Mouse (Mus musculus) lung, postnatal 10 days (tissue): ENCODE measurements around the gene Stpg3.
A peak's percentile ranks its signal among the peaks of the same experiment; 100 is the strongest.

Experiments
- DNase-seq: peaks from one replicate; pipeline ENCODE4 v3.0.0; 2021

Gene Stpg3

DNA sequence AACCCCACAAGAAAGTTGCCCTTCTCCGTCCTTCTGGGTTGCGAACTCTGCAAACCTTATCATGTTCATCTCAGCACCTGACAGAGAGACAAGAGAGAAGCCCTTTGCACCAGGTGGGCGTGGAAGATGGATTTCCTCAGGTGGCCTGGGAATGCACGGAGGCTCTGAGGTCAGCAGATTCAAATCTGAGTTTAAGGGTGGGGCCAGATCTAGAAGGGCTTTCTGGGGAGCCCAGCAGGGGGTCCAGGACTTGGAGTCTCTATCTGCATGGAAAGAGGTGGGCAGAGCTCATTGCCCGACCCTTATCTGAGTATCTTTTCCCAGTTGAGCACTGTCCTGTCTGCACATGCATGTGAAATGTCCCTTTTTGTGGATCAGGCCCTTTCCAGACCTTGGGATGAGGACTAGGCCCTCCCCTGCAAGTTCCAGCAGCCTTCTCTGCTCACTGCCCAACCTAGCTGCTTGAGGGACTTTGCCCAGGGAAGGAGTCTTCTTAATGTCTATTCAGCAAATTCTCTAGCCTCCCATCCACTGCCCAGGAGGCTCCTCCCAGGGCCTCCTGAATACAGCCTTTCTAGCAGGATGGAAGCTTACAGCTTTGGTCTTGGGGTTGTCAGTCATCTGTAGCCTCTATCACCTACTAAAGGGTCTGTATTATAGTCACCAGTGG is 20.2 kb upstream of the Stpg3 start:
- no peak for DNase-seq

DNA sequence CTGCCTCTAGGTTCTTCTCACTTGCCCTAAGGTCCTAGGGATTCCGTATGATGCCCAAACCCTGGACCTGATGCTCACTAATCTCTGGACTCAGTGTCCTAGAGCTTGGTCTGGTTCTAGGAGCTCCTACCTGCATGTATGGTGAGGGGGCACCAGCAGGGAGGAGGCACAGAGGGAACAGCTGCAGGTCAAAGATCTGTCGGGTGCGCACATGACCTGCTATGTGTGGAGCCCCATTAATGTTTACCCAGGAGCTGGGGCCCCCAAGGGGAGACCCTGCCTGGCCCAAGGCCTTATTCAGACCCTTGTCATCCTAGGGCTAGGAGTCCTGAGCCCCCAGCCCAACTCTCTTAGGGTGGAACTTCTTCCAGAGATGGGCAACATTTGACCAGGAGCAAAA is 19.6 kb upstream of the Stpg3 start, which contains the start of gene Slc34a3:
TSS of gene Slc34a3 (minus strand) at position 315 of the 400 bp plus-strand sequence.
- no peak for DNase-seq

DNA sequence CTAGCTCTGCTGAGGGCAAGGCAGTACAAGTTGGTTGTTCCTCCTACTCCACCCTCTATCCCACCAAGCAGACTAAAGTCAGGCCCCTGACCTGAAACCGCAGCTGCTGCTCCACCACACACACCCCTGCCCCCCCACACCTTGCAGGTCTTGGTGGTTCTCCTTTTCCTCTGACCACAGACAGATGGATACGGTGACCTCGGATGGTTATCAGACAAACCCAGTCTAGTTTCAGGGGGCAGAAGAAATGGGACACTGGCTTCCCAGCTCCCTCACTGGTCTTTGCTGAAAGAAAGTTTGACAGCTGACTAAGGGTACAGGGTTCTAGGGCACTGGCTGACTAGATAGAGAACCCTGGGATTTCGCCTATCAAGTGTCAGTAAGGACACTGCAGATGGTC is 19.0 kb upstream of the Stpg3 start:
- DNase-seq: no peak

DNA sequence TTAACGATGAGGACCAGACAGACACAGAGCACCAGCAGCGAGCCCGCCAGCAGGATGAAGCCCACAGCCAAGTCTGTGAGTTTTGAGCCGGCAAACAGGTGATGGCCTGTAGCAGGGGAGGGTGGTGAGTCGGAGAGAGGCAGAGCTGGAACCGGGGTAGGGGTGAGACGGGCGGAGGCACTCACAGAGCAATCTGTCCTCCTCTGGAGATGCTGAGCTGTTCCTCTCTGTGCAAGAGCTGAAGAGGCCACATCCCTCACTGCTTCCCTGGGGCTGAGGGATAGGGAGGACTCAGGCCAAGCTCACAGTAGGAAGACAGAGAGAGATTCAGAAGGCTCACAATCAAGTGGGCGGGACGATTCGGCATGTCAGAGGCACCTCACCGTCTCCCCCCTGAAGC is 16.6 kb upstream of the Stpg3 start:
- DNase-seq: no peak

DNA sequence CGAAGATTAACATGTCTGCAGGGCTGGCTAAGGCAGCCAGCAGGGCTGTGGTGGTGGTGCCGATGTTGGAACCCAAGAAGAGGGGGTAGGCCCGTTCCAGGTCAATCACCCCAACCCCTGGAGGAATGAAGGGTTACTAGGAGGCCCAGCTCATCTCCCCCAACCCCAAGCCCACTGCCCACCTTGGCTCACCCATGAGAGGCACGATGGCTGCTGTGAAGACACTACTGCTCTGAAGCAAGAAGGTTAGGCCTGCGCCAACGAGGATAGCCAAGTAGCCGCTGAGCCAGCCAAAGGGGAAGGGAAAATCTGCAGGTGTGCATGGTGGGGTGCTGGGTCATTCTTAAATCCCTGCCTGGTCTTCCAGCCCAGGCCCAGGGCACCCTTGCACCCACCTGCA is 16.1 kb upstream of the Stpg3 start:
- no peak for DNase-seq

DNA sequence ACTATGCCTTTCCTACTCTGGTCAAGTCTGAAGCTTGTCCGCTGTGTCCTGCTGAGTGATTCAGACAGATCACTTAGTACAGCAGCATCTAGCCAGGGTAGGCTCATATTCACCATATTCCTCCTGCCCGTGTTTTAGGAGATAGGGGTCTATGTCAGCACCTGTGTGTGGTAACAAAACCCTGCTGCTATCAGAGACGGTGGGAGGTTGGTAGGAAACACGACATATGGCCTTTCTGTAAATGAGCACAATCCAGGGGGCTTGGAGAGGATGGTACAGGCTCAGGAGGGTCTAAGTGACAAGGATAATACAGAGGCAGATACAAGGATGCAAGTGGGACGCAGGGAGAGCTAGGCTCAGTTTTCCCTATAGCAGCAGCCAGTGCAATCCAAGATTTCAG is 15.1 kb upstream of the Stpg3 start:
- no peak for DNase-seq

DNA sequence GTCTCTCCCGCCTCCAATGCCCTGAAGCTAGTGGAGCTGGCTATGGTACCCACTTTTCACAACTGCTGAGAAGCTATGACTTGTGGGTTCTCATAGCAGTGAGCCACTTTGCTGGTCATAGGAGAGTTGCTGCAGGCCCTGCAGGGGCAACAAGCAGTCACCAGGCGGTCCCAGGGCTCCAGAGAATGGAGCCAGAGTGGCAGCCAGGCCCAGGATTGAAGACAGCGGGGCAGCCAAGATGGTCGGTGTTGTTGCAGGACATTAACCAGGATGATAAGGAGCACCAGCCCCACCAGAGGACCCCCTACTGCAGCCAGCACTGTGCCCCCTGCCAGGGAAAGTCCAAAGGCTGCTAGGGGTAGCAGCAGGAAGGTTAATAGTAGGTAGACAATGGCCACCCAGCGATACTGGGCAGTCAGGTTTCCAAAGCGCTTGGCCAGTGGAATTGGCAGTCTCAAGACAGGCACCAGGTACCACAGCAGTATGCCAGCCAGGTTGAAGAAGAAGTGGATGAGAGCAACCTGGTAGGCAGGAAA is 14.6 kb upstream of the Stpg3 start:
- DNase-seq: no peak

DNA sequence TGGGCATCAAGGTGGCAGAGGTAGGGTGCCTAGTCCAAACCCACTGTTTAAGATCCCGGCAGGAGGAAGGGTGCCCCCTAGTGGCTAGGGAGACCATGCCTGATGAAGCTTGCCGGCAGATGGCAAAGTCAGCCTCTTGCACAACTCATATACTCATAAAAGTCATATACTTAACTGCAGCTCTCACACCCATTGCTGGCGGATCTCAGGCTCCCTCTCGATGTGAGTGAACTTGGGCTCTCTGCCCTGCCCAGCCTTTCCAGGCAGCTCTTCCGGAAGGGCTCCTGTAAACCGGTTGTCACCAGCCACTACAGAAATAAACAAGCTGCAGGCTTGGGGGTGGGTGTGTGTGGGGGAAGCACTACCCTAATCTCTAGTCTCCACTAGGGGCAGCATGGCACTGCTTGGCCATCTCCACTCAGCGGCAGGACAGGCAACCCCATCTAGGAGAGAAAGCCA is 14.0 kb upstream of the Stpg3 start:
- DNase-seq: peak; percentile 97

DNA sequence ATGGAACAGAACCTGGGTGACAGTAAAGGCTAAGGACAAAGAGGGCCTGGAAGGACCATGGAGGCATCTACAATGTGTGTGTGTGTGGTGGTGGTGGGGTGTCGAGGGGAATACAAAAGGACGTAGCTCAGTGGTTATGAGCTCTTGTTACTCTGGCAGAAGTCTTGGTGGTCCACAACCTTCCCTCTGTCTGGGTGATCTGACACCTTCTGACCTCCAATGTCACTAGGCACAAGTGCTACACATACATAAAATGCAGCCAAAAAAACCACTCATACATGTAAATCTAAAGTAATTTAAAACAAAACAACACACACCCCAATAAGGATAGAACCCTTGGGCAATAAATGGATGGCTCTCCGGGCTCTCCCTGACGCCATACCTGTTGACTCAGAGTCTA is 13.0 kb upstream of the Stpg3 start:
- DNase-seq: no peak

DNA sequence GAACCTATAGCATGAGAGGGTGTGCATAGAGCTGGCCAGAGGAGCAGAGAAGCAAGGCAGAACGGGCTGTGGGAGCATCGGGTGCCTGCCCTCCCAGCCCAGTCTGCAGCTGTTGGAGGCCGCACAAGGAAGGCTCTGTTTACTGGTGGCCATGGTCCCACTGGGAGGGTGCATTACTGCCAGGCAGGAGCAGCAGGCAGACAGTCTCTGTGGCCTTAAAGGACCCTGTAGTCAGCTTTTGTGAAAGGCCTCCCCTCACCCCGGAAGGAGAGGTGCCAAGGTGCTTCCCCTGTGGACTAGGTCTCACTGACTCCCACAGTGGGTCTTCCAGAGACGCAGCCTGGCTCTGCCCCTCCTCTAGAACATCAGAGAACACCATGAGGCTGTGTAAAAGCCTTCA is 12.4 kb upstream of the Stpg3 start:
- peak; percentile 43 for DNase-seq

DNA sequence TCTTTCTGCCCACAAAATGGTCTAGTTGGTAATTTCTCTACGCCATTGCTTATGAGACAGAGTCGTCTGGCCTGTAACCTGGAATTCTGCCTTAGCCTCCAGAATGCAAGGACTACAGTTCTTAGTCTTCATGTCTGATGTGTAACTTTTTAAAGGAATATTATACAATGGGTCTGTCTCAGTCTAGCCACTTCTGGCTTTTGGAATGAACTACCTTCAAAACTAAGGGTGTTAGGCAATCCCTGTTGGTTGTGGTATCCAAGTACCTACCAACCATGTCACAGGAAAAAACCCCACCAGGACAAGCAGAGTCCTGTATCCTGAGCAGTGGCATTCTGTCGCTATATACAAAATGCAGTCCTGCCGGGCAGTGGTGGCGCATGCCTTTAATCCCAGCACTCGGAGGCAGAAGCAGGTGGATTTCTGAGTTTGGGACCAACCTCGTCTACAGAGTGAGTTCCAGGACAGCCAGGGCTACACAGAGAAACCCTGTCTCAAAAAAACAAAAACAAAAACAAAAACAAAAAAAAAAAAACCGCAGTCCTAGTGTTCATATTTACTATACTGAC is 11.5 kb upstream of the Stpg3 start:
- DNase-seq: no peak

DNA sequence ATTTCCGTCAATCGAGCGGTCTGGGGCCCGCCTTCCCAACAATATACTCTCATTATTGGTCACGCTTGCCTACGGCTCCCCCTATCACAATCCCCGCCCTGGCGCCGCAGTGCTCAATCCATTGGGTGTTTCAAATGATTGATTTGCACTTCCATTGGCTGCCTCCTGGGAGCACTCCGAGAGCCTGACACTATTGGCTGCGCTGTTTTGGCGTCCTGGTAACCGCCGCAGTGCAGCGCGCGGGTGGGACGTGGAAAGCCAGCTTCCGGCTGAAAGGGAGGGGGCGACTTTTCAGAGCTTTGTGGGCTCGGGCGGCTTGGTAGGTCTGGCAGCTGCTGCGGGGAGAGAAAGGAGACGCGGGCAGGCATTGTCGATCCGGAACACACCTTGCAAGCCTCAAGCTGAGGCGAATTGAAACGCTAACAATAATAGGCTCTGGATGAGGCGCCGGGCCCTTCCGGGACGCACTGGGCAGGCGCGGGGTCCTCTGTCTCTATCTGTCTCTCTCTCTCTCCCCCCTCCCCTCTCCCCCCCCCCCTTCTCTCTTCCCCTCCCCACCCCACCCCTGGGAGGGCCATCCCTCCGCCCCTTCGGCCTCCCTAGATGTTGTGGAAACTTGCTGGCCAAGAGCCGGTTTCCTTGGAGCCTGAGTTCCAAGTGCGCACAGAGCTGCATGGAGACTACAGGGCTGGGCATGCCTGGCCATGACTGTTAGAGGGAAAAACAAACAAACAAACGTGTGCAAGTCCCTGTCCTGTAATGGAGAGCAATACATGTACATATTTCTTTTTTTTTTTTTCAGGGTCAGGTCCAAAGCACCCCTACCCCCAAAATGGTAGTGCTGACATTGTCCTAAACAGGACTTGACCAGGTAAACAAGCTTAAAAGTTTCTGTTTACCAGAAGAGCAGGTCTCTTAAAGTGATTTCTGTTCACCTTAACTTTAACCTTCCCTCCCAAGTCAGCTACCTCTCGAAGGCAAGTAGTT is 10.6 kb upstream of the Stpg3 start:
- DNase-seq: peak; percentile 99

DNA sequence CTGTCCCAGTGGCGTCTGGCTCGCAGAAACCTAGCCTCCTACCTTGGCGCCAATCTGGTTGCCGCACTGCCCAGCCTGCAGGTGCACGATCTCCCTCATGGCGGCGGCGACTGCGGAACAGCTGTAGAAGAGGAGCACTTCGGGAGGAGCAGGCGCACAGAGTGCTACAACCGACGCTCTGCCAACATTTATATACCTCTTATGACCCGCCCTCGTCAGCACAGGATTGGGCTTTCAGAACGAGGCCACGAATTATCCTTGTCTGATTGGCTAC is 10.0 kb upstream of the Stpg3 start, which contains the start of gene Tubb4b:
TSS of gene Tubb4b (minus strand) at position 211 of the 274 bp plus-strand sequence.
- DNase-seq: no peak

DNA sequence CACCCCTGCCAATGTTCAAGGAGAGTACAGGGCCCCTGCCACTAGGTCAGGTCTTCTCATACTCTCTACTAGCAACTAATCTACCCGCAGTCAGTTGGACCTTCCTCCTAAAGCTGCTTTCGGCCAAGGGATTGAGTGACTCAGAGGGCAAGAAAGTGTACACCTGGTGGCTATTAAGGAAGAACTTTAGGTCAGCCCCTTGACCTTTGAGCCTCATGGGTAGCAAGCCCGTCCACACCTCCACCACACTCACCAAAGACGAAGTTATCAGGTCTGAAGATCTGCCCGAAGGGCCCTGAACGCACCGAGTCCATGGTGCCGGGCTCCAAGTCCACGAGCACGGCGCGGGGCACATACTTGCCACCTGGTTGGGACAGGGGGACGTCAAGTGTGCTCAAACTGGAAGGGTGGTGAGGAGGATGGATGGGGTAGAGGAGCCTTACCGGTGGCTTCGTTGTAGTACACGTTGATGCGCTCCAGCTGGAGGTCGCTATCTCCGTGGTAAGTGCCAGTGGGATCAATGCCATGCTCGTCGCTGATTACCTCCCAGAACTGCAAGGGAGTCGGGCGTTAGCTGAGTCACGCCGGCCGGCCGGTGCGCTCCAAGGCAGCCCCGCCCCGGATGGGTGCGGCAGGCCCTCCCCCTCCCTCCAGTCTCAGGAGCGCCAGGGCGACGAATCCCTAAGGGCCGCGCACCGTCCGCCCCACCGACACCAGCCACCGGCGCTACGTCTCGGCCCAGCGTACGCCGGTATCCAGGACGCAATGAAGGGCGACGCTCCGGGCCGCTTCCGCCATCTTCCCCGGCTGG is 9.4 kb upstream of the Stpg3 start:
- peak; percentile 90 for DNase-seq

DNA sequence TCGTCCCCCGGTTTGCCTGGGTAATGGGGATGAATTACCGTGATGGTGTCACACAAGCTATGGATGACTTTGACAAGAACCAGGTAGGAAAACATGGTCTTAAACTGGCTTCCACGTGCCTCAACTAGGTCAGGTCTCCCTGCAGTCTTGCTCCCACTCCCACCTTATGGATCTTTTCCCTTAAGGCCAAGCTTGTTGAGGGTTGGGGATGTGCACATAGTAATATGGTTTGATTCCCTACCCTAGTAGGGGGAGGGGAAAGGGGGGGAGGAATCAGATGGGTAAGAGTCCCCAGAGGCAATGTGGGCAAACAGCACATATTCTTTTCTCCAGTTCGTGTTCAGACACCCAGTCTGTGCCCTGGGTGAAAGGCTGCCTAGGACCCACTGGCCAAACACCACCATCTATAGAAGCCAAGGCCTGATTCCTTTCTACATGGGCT is 6.9 kb upstream of the Stpg3 start:
- DNase-seq: no peak

DNA sequence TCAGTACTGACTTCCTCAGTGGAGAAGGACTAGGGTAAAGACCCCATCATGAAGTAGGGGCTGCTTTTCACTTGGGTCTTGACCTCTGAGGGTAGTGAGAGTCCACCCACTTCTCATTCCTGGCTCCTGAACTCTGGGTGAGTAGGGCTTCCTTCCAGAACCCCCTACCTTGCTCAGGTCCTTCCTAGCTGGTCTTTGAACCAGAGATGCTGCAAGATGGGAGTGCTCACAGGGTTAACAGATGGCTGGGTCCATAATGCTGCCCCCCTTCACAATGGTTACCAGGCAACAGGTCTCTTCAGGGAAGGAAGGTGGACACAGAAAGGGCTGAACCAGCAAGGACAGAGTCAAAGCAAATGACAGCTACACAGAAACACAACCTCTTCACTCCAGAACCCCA is 4.0 kb upstream of the Stpg3 start, which contains the start of gene Fam166a:
TSS of gene Fam166a (plus strand) at position 301 of the 400 bp plus-strand sequence.
- DNase-seq: no peak

DNA sequence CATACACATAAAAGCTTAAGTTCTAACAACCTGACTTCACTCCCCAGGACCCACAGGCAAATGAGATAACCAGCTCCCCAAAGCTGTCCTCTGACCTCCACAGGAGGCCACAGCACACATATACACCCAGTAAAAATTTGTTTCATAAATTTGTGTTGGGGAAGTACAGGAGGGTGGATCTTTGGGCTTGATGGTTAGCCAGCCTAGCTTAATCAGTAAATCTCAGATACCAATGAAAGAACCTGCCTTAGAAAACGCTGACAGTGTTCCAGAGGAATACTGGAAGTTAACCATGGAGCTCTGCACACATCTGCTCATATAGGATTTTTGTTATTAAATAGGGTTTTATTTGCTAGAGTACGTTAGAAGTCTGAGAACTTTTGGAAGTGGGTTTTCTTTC is 3.2 kb upstream of the Stpg3 start:
- DNase-seq: no peak

DNA sequence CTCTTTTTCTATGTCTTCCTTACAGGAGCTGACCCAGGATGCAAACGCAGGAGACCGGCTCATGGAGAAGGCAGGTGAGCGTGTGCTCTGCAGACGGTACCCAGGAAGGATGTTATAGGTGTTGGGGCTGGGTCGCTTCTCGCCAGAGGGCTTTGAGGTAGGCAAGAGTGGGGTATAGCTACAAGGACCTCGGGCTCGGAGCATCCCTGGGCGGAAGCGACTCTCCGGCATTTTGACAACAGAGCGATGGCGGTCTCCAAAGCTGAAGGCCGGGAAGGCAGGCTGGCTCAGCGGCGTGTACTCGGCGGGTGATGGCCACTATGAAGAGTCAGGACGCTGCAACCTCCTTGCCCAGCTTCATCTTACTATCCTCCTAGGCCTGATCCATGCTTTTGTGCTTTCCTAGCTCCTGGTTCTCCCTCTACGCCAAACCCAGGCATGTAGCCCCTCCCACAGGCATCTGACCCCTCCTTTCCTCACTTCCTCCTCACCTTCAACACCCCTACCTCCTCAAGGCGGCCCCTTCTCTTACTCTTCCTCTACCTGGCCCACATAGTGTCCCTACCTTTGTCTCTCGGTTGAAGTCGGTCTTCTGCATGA is 1.1 kb downstream of the Stpg3 start:
- no peak for DNase-seq

DNA sequence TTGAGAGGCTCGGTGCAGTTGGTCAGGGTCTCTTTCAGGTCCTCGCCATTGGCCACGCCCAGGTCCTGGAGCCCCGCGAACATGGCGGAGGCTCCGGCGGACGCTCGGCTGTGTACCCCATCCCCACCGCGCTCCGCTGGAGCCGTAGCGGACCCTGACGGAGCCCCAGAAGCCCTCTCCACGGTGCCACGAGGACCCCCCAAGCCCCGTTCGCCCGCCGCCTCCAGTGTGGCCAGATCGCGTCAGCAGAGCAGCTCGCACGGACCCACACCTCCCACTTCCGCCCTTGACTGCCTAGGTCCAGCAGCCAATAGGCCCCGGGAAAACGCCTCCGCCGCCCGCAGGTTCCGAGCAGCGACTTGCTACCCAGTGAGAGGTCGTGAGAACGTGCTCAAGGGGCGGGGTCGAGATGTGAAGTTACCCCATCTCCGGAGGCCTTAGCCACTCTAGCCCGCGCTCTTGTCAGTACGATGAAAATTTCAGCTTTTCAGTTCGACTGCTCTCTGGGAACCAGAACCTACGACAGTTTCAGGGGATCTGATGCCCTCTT is 3.2 kb downstream of the Stpg3 start, which contains the start of gene Nelfb:
TSS of gene Nelfb (minus strand) at position 369 of the 550 bp plus-strand sequence.
- DNase-seq: peak; percentile 97

DNA sequence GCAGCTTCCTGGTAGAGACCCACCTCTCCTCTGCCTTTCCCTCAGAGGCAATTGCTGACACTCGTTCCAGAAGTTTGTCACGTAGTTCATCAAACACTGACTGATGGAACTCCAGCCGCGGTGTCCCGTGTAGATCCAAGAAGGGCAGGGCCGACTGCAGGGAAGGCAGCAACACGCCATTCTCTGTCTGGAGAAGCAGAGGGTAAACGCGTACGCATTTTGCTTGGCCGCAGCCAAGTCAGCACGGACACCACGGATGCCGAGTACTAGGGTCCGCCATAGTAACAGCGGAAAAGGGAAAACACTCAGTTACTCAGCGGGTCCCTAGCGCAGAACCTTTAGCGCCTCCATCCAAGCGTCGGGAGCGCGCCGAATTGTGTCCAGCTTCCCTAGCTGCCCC is 3.8 kb downstream of the Stpg3 start:
- DNase-seq: no peak

DNA sequence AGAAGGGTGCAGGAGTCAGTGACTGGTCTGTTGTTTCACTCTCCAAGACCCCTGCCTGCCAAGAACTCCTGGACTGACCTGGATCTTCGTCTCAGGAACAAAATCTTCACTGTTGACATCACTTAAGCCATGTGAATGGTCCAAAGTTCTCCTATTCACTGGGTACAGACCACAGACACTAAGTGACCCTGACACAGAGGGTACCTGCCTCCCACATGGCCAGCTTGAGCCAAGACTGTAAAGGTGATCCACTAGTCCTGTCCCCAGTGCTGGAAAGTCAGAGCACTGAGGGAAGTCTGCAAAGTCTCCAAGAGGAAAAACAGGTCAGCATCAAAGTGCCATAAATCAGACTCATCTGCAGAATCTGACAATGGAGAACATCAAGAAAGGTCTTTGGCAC is 6.8 kb downstream of the Stpg3 start:
- no peak for DNase-seq
